Mouse (Mus musculus): ENCODE measurements around the gene Tdp2. TPM values are rescaled to one million over a fixed set of nuclear protein-coding genes. Genes with fewer than 3 reads are reported as not detected.
A peak's percentile ranks its signal among the peaks of the same experiment; 100 is the strongest.
"Not testable (repeated sequence)": the region's sequence is repeated elsewhere in the genome, so short reads cannot be mapped to it uniquely, and the experiment has no call there.

Tdp2 gene
- polyA plus RNA-seq, 1 experiment from 2014 or later: 55.4 TPM

GRCm38 (mm10) chr13:24832811-24833155, 1.3 kb downstream of the Tdp2 start:
- H3K4me3 ChIP-seq (ENCODE audit: low read depth, low read length): peak overlapping the region; percentile 97

GRCm38 (mm10) chr13:24837765-24838164, 6.3 kb downstream of the Tdp2 start:
- not testable (repeated sequence) for H3K27ac ChIP-seq (ENCODE audit: low read depth, low read length); ATAC-seq (replicated peaks; ENCODE audit: low FRiP score); DNase-seq (ENCODE audit: low spot score); H3K36me3 ChIP-seq (ENCODE audit: control insufficient read depth, insufficient read depth, low read length); H3K4me2 ChIP-seq; H3K9me3 ChIP-seq (ENCODE audit: control insufficient read depth, low read length); H3K27me3 ChIP-seq (replicated peaks; ENCODE audit: control insufficient read depth, insufficient read depth, low read length); H3K4me3 ChIP-seq (ENCODE audit: low read depth, low read length); H3K9ac ChIP-seq (ENCODE audit: low read depth, low read length)
- H3K4me1 ChIP-seq (replicated peaks; ENCODE audit: control insufficient read depth, insufficient read depth, low read length): peaks cover 13% of the 10 kb centered on the region; the same call in 1 of the 2 replicates
- WGBS: 87% methylated on average over 8 of the region's 8 CpGs

More at GRCm38 (mm10) chr13:24832811-24833155, 1.3 kb downstream of the Tdp2 start:
- Histone ChIP-seq H3K27me3 (replicated peaks; ENCODE audit: control insufficient read depth, insufficient read depth, low read length) (no peaks in the 10 kb centered on the region), H3K4me1 (replicated peaks; ENCODE audit: control insufficient read depth, insufficient read depth, low read length) (peaks cover 14% of the 10 kb centered on the region; the same call in 1 of the 2 replicates), H3K27ac (ENCODE audit: low read depth, low read length) (no peak overlapping the region), H3K4me2 (peak overlapping the region; percentile 88), H3K9ac (ENCODE audit: low read depth, low read length) (peak overlapping the region; percentile 96), H3K9me3 (ENCODE audit: control insufficient read depth, low read length) (no peaks in the 10 kb centered on the region), H3K36me3 (ENCODE audit: control insufficient read depth, insufficient read depth, low read length) (peaks cover 3% of the 10 kb centered on the region; the same call in 1 of the 2 replicates)
- ATAC-seq (replicated peaks; ENCODE audit: low FRiP score) (no peak), DNase-seq (ENCODE audit: low spot score) (no peak)
- 56% methylated on average over 2 of the region's 2 CpGs for WGBS

GRCm38 (mm10) chr13:24839831-24840230, 8.4 kb downstream of the Tdp2 start:
- no peak overlapping the region for H3K4me3 ChIP-seq (ENCODE audit: low read depth, low read length)
- no peak overlapping the region for H3K27ac ChIP-seq (ENCODE audit: low read depth, low read length)
- DNase-seq (ENCODE audit: low spot score): no peak
- H3K4me1 ChIP-seq (replicated peaks; ENCODE audit: control insufficient read depth, insufficient read depth, low read length): peaks cover 7% of the 10 kb centered on the region; the same call in 1 of the 2 replicates
- no peak overlapping the region for H3K4me2 ChIP-seq
- 59% methylated on average over 3 of the region's 3 CpGs for WGBS
- no peaks in the 10 kb centered on the region for H3K27me3 ChIP-seq (replicated peaks; ENCODE audit: control insufficient read depth, insufficient read depth, low read length)
- H3K9me3 ChIP-seq (ENCODE audit: control insufficient read depth, low read length): no peaks in the 10 kb centered on the region
- ATAC-seq (replicated peaks; ENCODE audit: low FRiP score): no peak
- peaks cover 8% of the 10 kb centered on the region; the same call in 1 of the 2 replicates for H3K36me3 ChIP-seq (ENCODE audit: control insufficient read depth, insufficient read depth, low read length)
- no peak overlapping the region for H3K9ac ChIP-seq (ENCODE audit: low read depth, low read length)

GRCm38 (mm10) chr13:24841702-24842101, 10.2 kb downstream of the Tdp2 start:
- H3K27ac ChIP-seq (ENCODE audit: low read depth, low read length): no peak overlapping the region
- ATAC-seq (replicated peaks; ENCODE audit: low FRiP score) (no peak), DNase-seq (ENCODE audit: low spot score) (no peak)
- H3K9ac ChIP-seq (ENCODE audit: low read depth, low read length): no peak overlapping the region
- H3K4me2 ChIP-seq: no peak overlapping the region
- WGBS: 83% methylated on average over 3 of the region's 3 CpGs
- H3K27me3 ChIP-seq (replicated peaks; ENCODE audit: control insufficient read depth, insufficient read depth, low read length): no peaks in the 10 kb centered on the region
- H3K9me3 ChIP-seq (ENCODE audit: control insufficient read depth, low read length): no peaks in the 10 kb centered on the region
- H3K4me3 ChIP-seq (ENCODE audit: low read depth, low read length): no peak overlapping the region
- peaks cover 6% of the 10 kb centered on the region; the same call in 1 of the 2 replicates for H3K36me3 ChIP-seq (ENCODE audit: control insufficient read depth, insufficient read depth, low read length)
- H3K4me1 ChIP-seq (replicated peaks; ENCODE audit: control insufficient read depth, insufficient read depth, low read length): 0 out of 2 replicates have a peak, but pooled peaks cover 4% of the 10 kb centered on the region

- Histone ChIP-seq H3K9ac (ENCODE audit: low read depth, low read length) (no peak within 1 kb of the TSS), H3K27me3 (replicated peaks; ENCODE audit: control insufficient read depth, insufficient read depth, low read length) (no peaks in the 10 kb centered on the region), H3K4me1 (replicated peaks; ENCODE audit: control insufficient read depth, insufficient read depth, low read length) (0 out of 2 replicates have a peak, but pooled peaks cover 4% of the 10 kb centered on the region), H3K4me2 (peak within 1 kb of the TSS; percentile 67), H3K4me3 (ENCODE audit: low read depth, low read length) (peak within 1 kb of the TSS; percentile 40), H3K9me3 (ENCODE audit: control insufficient read depth, low read length) (no peaks in the 10 kb centered on the region), H3K36me3 (ENCODE audit: control insufficient read depth, insufficient read depth, low read length) (no peaks in the 10 kb centered on the region), H3K27ac (ENCODE audit: low read depth, low read length) (no peak within 1 kb of the TSS)
- DNase-seq (ENCODE audit: low spot score) (peak; percentile 66), ATAC-seq (replicated peaks; ENCODE audit: low FRiP score) (peak; percentile 57)
- WGBS: 17% methylated on average over 40 of the region's 40 CpGs
Measured at GRCm38 (mm10) chr13:24844983-24845955, 13.8 kb downstream of the Tdp2 start, which contains the start of gene D130043K22Rik. Gene D130043K22Rik (plus strand): TSS chr13:24845135.

GRCm38 (mm10) chr13:24849318-24849717, 17.8 kb downstream of the Tdp2 start:
- H3K36me3 ChIP-seq (ENCODE audit: control insufficient read depth, insufficient read depth, low read length): no peaks in the 10 kb centered on the region
- 80% methylated on average over 4 of the region's 4 CpGs for WGBS
- H3K4me1 ChIP-seq (replicated peaks; ENCODE audit: control insufficient read depth, insufficient read depth, low read length): 0 out of 2 replicates have a peak, but pooled peaks cover 4% of the 10 kb centered on the region
- H3K9ac ChIP-seq (ENCODE audit: low read depth, low read length): no peak overlapping the region
- no peak overlapping the region for H3K27ac ChIP-seq (ENCODE audit: low read depth, low read length)
- ATAC-seq (replicated peaks; ENCODE audit: low FRiP score): no peak
- H3K4me2 ChIP-seq: no peak overlapping the region
- no peak overlapping the region for H3K4me3 ChIP-seq (ENCODE audit: low read depth, low read length)
- H3K9me3 ChIP-seq (ENCODE audit: control insufficient read depth, low read length): no peaks in the 10 kb centered on the region
- H3K27me3 ChIP-seq (replicated peaks; ENCODE audit: control insufficient read depth, insufficient read depth, low read length): no peaks in the 10 kb centered on the region
- no peak for DNase-seq (ENCODE audit: low spot score)

- Histone ChIP-seq H3K9me3 (ENCODE audit: control insufficient read depth, low read length) (no peaks in the 10 kb centered on the region), H3K4me3 (ENCODE audit: low read depth, low read length) (no peak overlapping the region), H3K27ac (ENCODE audit: low read depth, low read length) (no peak overlapping the region), H3K4me1 (replicated peaks; ENCODE audit: control insufficient read depth, insufficient read depth, low read length) (no peaks in the 10 kb centered on the region), H3K9ac (ENCODE audit: low read depth, low read length) (no peak overlapping the region), H3K27me3 (replicated peaks; ENCODE audit: control insufficient read depth, insufficient read depth, low read length) (no peaks in the 10 kb centered on the region), H3K4me2 (no peak overlapping the region), H3K36me3 (ENCODE audit: control insufficient read depth, insufficient read depth, low read length) (no peaks in the 10 kb centered on the region)
- WGBS: 77% methylated on average over 2 of the region's 2 CpGs
- DNase-seq (ENCODE audit: low spot score): no peak
- ATAC-seq (replicated peaks; ENCODE audit: low FRiP score): no peak
Measured at GRCm38 (mm10) chr13:24851989-24852388, 20.5 kb downstream of the Tdp2 start.

- H3K4me2 ChIP-seq: no peak overlapping the region
- DNase-seq (ENCODE audit: low spot score) (no peak), ATAC-seq (replicated peaks; ENCODE audit: low FRiP score) (no peak)
- H3K9me3 ChIP-seq (ENCODE audit: control insufficient read depth, low read length): no peaks in the 10 kb centered on the region
- no peak overlapping the region for H3K4me3 ChIP-seq (ENCODE audit: low read depth, low read length)
- H3K27me3 ChIP-seq (replicated peaks; ENCODE audit: control insufficient read depth, insufficient read depth, low read length): no peaks in the 10 kb centered on the region
- H3K4me1 ChIP-seq (replicated peaks; ENCODE audit: control insufficient read depth, insufficient read depth, low read length): no peaks in the 10 kb centered on the region
- no peak overlapping the region for H3K27ac ChIP-seq (ENCODE audit: low read depth, low read length)
- no peak overlapping the region for H3K9ac ChIP-seq (ENCODE audit: low read depth, low read length)
- 58% methylated on average over 3 of the region's 3 CpGs for WGBS
- no peaks in the 10 kb centered on the region for H3K36me3 ChIP-seq (ENCODE audit: control insufficient read depth, insufficient read depth, low read length)
Measured at GRCm38 (mm10) chr13:24852570-24852969, 21.1 kb downstream of the Tdp2 start.
